Mouse (Mus musculus): Measurements from ENCODE around the gene Ptprg.

Gene Ptprg

GRCm38 (mm10) chr14:11564456-11564855 lies 11.1 kb downstream of the Ptprg start:
- no peak for DNase-seq (ENCODE audit: low spot score)

DNA sequence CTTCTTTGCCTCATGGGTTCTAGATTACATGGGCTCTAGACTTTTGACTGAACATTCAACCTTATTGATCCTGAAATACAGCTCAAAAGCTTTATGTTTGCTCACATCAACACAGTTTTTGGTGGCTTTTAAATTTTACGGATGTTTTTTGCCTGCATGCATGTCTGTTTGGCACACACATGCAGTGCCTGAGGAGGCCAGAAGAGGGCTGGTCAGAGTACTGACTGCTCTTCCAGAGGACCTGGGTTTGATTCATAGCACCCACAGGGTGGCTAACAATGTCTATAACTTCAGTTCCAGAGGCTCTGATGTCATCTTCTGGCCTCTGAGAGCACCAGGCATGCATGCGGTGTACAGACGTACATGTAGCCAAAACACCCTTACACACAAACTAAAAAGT lies 12.0 kb downstream of the Ptprg start:
- no peak for DNase-seq (ENCODE audit: low spot score)

DNA sequence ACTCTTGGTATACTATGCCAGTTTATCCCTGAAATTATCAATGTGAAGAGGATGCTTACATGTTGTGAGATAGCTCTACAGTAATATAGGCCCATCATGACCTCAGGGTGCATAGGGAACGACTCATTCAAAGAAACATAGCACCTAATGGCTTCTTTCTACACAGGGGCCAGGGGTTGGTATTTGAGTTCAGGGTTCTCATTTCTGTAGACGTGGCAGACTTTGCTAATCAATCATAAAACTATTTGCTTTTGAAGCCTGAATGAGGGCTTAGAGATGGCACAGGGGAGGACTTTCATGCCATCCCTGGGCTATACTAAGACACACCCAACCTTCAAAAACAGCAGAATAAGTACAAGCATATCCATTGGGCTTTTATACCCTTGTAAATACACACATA lies 16.4 kb downstream of the Ptprg start:
- no peak for DNase-seq (ENCODE audit: low spot score)

- no peak for DNase-seq (ENCODE audit: low spot score)
Measured at GRCm38 (mm10) chr14:11571766-11572394, 18.5 kb downstream of the Ptprg start.

GRCm38 (mm10) chr14:11572395-11572784 lies 19.1 kb downstream of the Ptprg start:
- no peak for DNase-seq (ENCODE audit: low spot score)

- no peak for DNase-seq (ENCODE audit: low spot score)
Measured at GRCm38 (mm10) chr14:11573710-11574109, 20.4 kb downstream of the Ptprg start.

GRCm38 (mm10) chr14:11577276-11577909 lies 24.1 kb downstream of the Ptprg start:
- DNase-seq (ENCODE audit: low spot score) = no peak

DNA sequence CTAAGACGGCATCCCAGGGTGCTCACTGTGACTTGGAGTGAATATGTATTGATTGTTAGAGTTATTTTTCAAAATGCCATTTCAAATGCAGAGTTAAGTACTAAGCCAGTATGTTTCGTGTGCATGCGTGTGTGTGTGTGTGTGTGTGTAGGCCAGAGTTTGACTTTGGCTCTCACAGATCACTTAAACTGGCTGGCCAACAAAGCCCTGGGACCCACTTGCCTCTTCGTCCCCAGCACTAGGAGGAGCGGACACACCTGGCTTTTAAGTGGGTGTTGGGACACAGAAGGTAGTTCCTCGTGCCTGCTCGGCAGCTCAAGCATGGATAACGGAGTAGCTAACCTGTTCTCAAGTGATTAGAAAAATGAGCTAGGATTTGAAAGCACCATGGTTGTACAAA lies 24.6 kb downstream of the Ptprg start:
- no peak for DNase-seq (ENCODE audit: low spot score)

DNA sequence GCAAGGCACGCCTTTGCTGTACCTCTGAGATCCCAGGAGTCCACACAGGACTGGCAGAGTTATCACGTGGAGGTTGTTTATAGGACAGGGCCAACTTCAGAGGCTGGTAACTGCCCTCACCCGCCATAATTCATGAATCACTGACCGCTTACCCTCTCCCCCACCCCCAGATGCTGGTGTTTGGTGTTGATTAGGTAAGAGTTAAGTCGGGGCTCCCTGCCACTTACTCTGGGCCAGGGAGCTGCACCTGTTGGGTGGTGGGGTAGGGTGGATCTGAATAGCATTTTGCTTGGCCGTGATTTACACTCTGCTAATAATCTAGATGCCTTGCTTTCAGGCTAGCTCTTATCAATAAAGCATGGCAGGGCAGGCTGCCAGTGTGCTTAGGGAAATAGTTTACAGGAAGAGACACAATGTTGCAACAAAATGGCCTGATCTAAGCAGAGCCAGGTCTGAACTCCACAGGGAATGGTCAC lies 25.2 kb downstream of the Ptprg start:
- no peak for DNase-seq (ENCODE audit: low spot score)

DNA sequence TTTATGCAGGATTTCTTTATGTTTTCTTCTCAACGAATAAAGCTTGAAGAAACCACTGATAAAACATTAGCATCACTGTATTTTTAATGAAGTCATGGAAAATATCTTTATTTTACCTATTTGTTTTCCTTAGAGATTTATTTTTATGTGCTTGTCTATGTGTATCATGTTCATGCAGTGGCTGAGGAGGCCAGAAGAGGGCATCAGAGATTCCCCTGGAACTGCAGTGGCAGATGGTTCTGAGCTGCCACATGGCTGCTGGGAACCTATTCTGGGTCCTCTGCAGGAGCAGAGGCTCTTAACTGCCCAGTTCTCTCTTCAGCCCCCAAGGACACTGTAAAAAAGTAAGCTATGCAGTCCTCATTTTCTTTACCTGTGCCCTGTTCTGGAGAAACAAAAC lies 26.6 kb downstream of the Ptprg start:
- DNase-seq (ENCODE audit: low spot score) = no peak

- no peak for DNase-seq (ENCODE audit: low spot score)
Measured at GRCm38 (mm10) chr14:11584263-11584662, 30.9 kb downstream of the Ptprg start.

- DNase-seq (ENCODE audit: low spot score) = no peak
Measured at GRCm38 (mm10) chr14:11584929-11585633, 31.7 kb downstream of the Ptprg start.

GRCm38 (mm10) chr14:11590387-11590786 lies 37.1 kb downstream of the Ptprg start:
- DNase-seq (ENCODE audit: low spot score) = no peak

DNA sequence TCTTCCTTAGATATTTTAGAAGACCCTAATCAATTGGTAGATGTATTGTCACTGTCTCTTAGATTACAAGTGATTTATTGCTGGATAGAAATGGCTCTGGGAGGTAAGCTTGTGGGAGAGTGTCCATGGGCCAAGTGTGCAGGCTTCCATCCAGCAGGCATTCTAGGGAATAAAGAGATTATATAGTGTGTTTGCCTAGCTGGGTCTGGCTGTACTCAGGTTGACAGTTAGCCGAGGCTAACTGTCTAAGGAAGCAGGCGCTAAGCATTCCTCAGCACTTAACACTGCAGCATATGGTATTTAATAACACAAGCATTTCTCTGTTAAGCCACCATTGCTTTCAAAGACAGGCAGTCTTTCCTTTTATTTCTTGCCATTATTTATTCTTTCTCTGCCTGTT lies 39.3 kb downstream of the Ptprg start:
- no peak for DNase-seq (ENCODE audit: low spot score)

GRCm38 (mm10) chr14:11594336-11594735 lies 41.0 kb downstream of the Ptprg start:
- DNase-seq (ENCODE audit: low spot score) = no peak

DNA sequence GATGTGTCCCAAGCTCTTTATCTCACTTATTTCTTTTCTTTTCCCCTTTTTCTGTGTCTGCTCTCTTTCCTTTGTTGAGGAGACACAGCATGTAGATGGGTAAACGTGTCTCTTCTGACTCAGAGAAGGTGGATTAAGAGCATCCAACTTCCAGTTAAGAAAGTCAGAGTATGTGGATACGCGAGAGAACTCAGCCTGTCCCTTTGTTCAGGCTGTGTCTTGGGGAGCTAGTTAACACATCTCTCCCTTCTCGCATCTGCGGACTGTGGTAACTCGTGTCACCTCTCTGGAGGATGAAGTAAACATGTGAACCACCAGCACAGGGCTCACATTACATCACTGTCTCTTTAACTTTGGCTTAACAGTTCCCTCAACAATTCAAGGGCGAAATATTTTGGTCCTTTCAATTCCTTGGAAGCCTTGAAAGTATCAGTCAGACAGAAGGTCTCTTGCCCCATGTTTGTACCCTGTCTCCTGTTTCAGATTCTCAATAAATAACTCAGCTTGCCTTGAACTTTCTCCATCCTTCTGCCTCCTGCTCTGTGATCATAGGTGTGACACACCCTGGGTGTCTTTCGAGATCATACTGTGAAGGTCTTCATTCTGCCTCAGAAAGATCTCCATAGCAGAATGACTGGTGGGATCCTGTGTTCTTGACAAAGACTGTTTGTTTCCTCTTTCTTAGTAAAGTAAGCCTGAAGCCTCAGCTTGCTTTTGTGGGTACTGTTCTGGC lies 51.0 kb downstream of the Ptprg start:
- no peak for DNase-seq (ENCODE audit: low spot score)

DNA sequence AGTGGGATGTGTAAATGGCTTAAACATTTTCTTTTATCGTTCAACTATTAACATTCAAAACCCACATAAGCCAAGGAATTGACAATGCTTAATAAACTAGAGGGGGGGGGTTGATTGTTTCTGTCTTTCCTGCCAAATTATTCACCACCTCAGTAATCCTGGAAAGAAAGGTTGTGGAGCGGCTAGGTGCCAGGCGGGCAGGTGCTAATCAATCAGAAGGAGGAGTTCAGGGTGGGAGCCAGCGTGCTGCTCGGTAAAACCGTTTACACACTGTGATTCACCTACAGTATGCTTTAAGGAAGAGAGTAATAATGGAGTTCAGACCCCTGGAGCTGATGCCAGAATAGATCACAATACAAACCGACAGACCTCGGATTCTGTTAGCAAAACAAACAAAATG lies 55.0 kb downstream of the Ptprg start:
- no peak for DNase-seq (ENCODE audit: low spot score)

- no peak for DNase-seq (ENCODE audit: low spot score)
Measured at GRCm38 (mm10) chr14:11609857-11610582, 56.7 kb downstream of the Ptprg start.

- no peak for DNase-seq (ENCODE audit: low spot score)
Measured at GRCm38 (mm10) chr14:11612426-11612825, 59.1 kb downstream of the Ptprg start.

- no peak for DNase-seq (ENCODE audit: low spot score)
Measured at GRCm38 (mm10) chr14:11613146-11613545, 59.8 kb downstream of the Ptprg start.

DNA sequence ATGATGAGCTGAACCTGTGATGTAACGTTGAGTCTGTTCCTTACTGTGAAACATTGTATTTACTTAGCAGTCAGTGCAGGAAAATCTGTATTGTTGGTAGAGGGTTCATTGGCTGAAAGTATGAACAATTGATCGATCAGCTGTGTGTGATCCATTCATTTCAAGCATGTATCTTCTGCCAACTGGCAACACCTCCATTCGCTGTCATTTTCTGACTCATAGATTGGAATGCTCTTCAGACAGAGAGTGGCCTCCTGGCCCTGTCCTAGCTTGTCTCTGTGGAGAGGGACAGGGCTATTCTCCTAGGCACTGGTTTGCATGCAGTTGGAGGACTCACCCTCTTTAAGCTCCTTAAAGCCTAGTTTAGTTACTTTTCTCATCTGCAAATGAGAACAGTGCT lies 62.4 kb downstream of the Ptprg start:
- DNase-seq (ENCODE audit: low spot score) = no peak

- DNase-seq (ENCODE audit: low spot score) = no peak
Measured at GRCm38 (mm10) chr14:11617362-11617761, 64.0 kb downstream of the Ptprg start.
